Mouse (Mus musculus) liver, embryonic 15.5 days (tissue): ENCODE data around the gene Cdk2ap2. TPM values are rescaled to one million over a fixed set of nuclear protein-coding genes. Genes with fewer than 3 reads are reported as not detected.
"Not testable (repeated sequence)": the region's sequence is repeated elsewhere in the genome, so short reads cannot be mapped to it uniquely, and the experiment has no call there.

ENCODE experiments used
- ATAC-seq: fragments of 200-750 bp; cut with Nextera tagmentation; 2 replicates; pipeline ENCODE4 v1.8.0; 2017; ENCODE audit warnings: moderate number of reproducible peaks, mild to moderate bottlenecking, moderate library complexity; ENCODE audit not compliant: insufficient read depth
- H3K27ac ChIP-seq: fragments of 300-500 bp; sonication (generic); replicated peaks from 2 replicates; pipeline ENCODE4 v1.5.1; 2015; ENCODE audit warnings: mild to moderate bottlenecking, inconsistent platforms
- H3K27me3 ChIP-seq: fragments of 300-500 bp; sonication (generic); 2 replicates; pipeline ENCODE4 v1.6.1; 2015; ENCODE audit warnings: mild to moderate bottlenecking, inconsistent platforms
- H3K36me3 ChIP-seq: fragments of 300-500 bp; sonication (generic); replicated peaks from 2 replicates; pipeline ENCODE4 v1.6.1; 2015; ENCODE audit warnings: moderate library complexity, mild to moderate bottlenecking, inconsistent platforms
- H3K4me1 ChIP-seq: fragments of 300-500 bp; sonication (generic); replicated peaks from 2 replicates; pipeline ENCODE4 v1.6.1; 2015; ENCODE audit warnings: inconsistent platforms
- H3K4me2 ChIP-seq: fragments of 300-500 bp; sonication (generic); 2 replicates; pipeline ENCODE4 v1.6.1; 2015; ENCODE audit warnings: moderate library complexity, mild to moderate bottlenecking, inconsistent platforms
- H3K4me3 ChIP-seq: fragments of 300-500 bp; sonication (generic); replicated peaks from 2 replicates; pipeline ENCODE4 v1.5.1; 2015; ENCODE audit warnings: mild to moderate bottlenecking, inconsistent platforms
- H3K9ac ChIP-seq: fragments of 300-500 bp; sonication (generic); 2 replicates; pipeline ENCODE4 v1.6.1; 2015; ENCODE audit warnings: moderate library complexity, mild to moderate bottlenecking, inconsistent platforms
- H3K9me3 ChIP-seq: fragments of 300-500 bp; sonication (generic); replicated peaks from 2 replicates; pipeline ENCODE4 v1.6.1; 2016; ENCODE audit warnings: inconsistent platforms
- WGBS: fragments of 180-500 bp; shearing (Covaris S2); methylation state at CpG from one replicate; pipeline ENCODE4 v1.1.7; 2015; ENCODE audit warnings: mixed read lengths; ENCODE audit not compliant: insufficient replicate concordance; 5-methylcytosine and 5-hydroxymethylcytosine counted together
- polyA plus RNA-seq: library from polyadenylated mRNA; unstranded; fragments of >200 nt; fragmentation: Nextera tagmentation; extraction: Ambion mirVana; gene quantifications from 2 replicates; pipeline ENCODE4 v1.2.1, GENCODE M21; 2015

Cdk2ap2 gene
- polyA plus RNA-seq: 115 and 127 TPM in 2 replicates

DNA sequence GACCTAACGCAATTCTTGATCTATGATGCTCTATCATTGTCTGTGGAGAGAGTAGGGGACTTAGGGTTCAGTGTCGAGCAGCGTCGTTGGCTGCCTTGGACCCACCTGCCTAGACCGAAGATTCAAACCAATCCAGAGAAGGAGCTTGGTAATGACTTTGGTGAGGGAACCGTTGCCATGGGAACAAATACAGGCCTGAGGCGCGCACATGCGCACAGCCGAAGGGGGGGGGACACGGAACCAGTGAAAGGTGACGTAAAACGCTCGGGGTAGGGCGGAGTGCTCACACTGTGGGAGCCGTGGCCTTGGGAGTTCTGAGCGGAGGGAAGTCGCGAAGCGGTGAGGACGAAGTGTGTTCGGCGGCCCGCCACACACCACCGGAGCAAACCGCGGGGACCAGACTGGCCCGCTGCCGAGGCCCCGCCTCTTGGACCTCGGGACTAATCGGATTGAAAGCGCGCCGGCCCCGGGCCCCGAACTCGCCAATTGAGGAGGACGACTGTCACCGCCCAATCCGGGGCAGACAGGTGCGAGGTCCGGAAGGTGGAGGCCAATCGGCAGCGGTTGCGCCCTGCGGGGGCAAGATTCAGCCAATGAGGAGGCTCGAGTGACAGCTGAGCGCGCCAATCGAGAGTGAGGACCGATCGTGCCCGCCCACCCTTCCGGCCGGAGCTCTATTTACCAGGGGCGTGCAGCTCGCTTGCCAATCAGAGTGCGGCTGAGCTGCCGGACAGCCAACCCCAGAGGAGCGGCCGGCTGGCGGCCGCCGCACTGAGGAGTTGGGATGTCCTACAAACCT lies at the start of gene Cdk2ap2:
Gene Cdk2ap2, plus strand, starts transcription at position 541 of the 799 bp plus-strand sequence.
- peak; percentile 91 for ATAC-seq
- Histone ChIP-seq H3K9ac (peak within 1 kb of the TSS; percentile 74), H3K4me1 (peaks cover 64% of the 10 kb centered on the region), H3K4me2 (peak within 1 kb of the TSS; percentile 93), H3K4me3 (peak within 1 kb of the TSS; percentile 74), H3K27ac (peak within 1 kb of the TSS; percentile 99), H3K36me3 (peaks cover 6% of the 10 kb centered on the region; the same call in 1 of the 2 replicates), H3K9me3 (no peaks in the 10 kb centered on the region), H3K27me3 (peaks cover 25% of the 10 kb centered on the region)
- under 1% methylated on average over 65 of the region's 65 CpGs for WGBS

DNA sequence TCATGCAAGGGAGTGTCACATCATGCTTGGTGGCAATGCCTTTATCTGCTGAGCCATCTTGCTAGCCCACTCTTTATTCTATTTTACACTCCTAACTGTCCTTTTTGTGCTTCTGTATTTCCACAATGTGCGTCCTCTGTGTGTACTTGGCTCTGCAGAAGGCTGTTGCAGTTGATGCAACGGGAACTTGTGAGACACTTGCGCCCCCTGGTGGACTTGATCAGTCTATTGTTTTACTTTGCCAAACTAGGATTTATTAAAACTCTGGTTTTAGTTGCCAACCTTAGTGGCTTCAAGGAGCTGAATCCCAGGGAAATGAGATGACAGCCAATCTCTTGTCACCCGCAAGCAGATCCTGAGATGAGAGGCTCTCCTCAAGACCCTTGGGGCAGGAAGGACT lies 49.1 kb upstream of the Cdk2ap2 start:
- H3K9ac ChIP-seq: no peak overlapping the region
- peaks cover 56% of the 10 kb centered on the region for H3K4me1 ChIP-seq
- no peak overlapping the region for H3K27ac ChIP-seq
- no peaks in the 10 kb centered on the region for H3K36me3 ChIP-seq
- H3K4me3 ChIP-seq: peak overlapping the region; percentile 30; the same call in 1 of the 2 replicates
- ATAC-seq: no peak
- H3K9me3 ChIP-seq: no peaks in the 10 kb centered on the region
- peak overlapping the region; percentile 57; the same call in 1 of the 2 replicates for H3K4me2 ChIP-seq
- 9% methylated on average over 4 of the region's 4 CpGs for WGBS
- no peaks in the 10 kb centered on the region for H3K27me3 ChIP-seq

DNA sequence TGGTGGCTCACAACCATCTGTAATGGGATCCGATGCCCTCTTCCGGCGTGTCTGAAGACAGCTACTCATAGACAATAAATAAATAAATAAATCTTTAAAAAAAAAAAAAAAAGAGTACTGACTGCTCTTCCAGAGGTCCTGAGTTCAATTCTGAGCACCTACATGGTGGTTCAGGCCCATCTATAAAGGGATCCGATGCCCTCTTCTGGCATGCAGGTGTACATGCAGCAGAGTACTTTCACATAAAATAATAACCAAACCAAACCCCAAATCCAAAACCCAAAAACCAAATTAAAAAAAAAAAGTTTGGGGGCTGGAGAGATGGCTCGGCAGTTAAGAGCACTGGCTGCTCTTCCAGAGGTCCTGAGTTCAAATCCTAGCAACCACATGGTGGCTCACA lies 47.9 kb upstream of the Cdk2ap2 start:
- H3K4me3 ChIP-seq, H3K27me3 ChIP-seq, H3K9me3 ChIP-seq, ATAC-seq, H3K4me2 ChIP-seq, H3K27ac ChIP-seq, H3K9ac ChIP-seq, H3K36me3 ChIP-seq: not testable (repeated sequence)
- WGBS: 68% methylated on average over 5 of the region's 5 CpGs
- H3K4me1 ChIP-seq: peaks cover 50% of the 10 kb centered on the region

DNA sequence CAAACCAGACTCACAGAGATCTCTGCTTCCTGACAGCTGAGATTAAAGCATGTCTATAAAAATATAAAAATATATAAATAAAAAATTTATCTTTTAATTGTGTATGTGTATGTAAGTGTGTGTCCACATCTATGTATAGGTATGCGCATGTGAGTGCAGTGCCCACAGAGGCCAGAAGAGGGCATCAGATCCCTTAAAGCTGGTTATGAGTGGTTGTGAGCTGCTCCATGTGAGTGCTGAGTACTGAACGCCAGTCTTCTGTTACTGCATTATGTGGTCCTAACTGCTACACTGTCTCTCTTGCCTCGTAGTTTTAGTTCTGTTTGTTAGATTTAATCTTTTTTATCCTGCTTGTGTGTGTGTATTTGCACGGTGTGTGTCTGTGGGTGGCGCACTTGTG lies 46.0 kb upstream of the Cdk2ap2 start:
- no peak overlapping the region for H3K4me3 ChIP-seq
- no peaks in the 10 kb centered on the region for H3K27me3 ChIP-seq
- H3K9ac ChIP-seq: no peak overlapping the region
- H3K27ac ChIP-seq: no peak overlapping the region
- H3K36me3 ChIP-seq: no peaks in the 10 kb centered on the region
- peaks cover 47% of the 10 kb centered on the region for H3K4me1 ChIP-seq
- ATAC-seq: no peak
- no peaks in the 10 kb centered on the region for H3K9me3 ChIP-seq
- H3K4me2 ChIP-seq: no peak overlapping the region
- 84% methylated on average over 5 of the region's 5 CpGs for WGBS

DNA sequence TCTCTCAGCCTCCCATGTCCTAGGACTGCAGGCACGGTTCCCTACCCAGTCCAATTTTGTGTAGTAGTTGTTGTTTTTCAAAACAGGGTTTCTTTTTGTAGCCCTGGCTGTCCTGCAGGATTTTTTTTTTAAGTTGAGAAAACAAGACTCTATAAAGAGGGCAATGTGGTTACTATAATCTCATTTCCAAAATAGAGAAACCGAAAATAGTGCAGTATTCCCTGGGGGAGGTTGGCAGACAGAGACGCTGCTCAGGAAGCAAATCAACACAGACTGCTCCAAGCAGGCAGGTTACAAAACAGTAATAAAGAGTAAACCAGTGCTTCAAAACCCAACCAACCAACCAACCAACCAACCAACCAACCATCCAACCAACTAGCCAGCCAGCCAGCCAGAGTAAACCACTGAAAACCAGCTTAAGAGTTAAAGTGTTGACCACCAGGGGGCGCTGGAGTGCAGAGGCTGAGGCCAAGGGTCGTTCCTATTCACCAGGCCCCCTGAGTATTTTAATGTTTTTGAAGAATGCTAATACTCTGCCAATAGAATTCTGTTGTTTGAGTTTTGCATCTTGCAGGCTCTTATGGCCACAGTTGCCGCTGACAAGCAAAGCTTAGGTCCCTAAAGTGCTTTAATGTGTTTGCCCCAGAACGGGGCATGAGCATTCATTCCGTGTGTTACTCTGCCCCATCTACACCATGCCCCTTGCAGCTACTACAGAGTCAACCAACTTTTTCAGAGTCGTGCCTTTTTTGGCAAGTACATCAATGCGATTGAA lies 45.1 kb upstream of the Cdk2ap2 start:
- 52% methylated on average over 10 of the region's 10 CpGs for WGBS
- H3K27me3 ChIP-seq: no peaks in the 10 kb centered on the region
- peaks cover 47% of the 10 kb centered on the region for H3K4me1 ChIP-seq
- H3K27ac ChIP-seq: no peak overlapping the region
- no peak for ATAC-seq
- H3K4me3 ChIP-seq: no peak overlapping the region
- no peak overlapping the region for H3K9ac ChIP-seq
- no peaks in the 10 kb centered on the region for H3K9me3 ChIP-seq
- H3K4me2 ChIP-seq: no peak overlapping the region
- H3K36me3 ChIP-seq: no peaks in the 10 kb centered on the region

DNA sequence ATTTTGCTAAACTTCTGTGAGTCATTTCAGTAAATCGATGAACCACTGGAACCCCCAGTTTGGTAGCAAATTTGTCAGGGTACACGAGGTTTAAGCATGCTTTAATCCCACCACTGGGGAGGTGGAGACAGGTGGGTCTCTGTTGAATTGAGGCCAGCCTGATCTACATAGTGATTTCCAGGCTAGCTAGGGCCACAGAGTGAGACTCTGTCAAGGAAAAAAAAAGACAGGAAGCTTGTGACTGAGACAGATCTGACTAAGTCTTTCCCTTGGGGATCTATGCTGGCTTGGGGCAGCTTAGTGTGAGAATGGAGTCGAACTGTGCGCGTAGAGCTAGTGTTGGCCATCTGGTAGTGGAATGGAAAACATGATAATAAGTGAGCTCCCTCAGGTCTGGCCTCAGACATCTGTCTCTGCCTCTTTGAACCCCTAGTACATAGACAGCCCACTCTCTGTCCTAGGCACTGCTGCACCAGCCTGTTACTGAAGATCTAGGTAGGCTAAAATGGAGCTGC lies 44.4 kb upstream of the Cdk2ap2 start:
- H3K4me1 ChIP-seq: peaks cover 47% of the 10 kb centered on the region
- no peak for ATAC-seq
- no peak overlapping the region for H3K4me3 ChIP-seq
- no peaks in the 10 kb centered on the region for H3K36me3 ChIP-seq
- no peak overlapping the region for H3K9ac ChIP-seq
- no peak overlapping the region for H3K27ac ChIP-seq
- H3K27me3 ChIP-seq: no peaks in the 10 kb centered on the region
- no peaks in the 10 kb centered on the region for H3K9me3 ChIP-seq
- WGBS: 61% methylated on average over 5 of the region's 5 CpGs
- H3K4me2 ChIP-seq: no peak overlapping the region

DNA sequence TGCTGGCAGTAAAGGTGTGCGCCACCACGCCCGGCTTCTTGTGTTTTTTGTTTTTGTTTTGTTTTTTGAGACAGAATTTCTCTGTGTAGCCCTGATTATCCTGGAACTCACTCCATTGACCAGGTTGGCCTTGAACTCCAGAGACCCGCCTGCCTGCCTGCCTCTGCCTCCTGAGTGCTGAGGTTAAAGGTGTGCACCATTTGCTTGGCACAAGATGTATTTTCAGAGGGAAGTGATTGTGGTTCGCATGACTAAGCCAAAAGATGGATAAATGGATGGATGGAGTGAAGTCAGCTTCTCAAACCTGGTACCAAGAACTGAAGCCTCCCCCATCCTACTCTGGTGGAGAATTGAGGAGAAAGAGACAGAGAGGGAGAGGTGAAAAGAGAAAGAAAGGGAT lies 42.4 kb upstream of the Cdk2ap2 start:
- no peak for ATAC-seq
- peaks cover 60% of the 10 kb centered on the region for H3K4me1 ChIP-seq

DNA sequence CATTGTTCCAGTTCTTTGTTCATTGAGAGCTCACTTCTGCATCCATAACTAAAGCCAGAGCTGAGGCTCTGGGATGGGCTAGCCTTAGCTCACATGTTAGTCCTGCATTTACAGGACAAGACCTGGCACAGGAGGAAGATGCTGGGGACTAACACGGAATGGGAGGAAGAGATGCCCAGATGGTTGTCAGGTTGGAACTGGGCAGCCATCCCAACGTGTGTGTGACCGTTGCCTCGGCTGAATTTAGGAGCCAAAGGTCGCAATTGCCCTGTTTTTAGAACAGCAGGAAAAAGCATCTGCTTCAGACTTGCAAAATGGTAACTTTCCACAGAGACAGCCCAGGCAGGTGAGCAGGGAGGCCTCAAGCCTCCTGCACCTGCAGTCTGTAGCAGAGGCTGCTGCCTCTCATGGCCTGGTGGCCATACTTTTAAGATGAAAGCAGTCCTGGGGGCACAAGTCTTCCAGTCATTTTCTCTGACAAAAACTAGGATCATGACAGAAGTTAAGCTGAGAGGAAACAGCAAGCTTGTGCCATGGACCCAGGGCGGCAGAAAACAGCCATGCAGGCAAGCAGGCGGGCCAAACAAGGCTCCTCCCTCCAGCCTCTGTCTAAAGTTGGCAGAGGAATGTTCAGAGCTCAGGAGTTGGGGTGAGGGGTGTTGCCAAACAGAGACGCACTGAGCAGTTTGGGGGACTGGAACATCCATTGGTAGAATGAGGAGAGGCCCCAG lies 41.6 kb upstream of the Cdk2ap2 start:
- no peaks in the 10 kb centered on the region for H3K36me3 ChIP-seq
- H3K4me2 ChIP-seq: no peak overlapping the region
- no peak overlapping the region for H3K9ac ChIP-seq
- peaks cover 67% of the 10 kb centered on the region for H3K4me1 ChIP-seq
- H3K27me3 ChIP-seq: no peaks in the 10 kb centered on the region
- ATAC-seq: no peak
- H3K9me3 ChIP-seq: no peaks in the 10 kb centered on the region
- H3K27ac ChIP-seq: 0 out of 2 replicates have a peak overlapping the region, but pooled peaks have one; percentile 91
- H3K4me3 ChIP-seq: no peak overlapping the region
- WGBS: 64% methylated on average over 8 of the region's 8 CpGs

More for the DNA sequence above, 42.4 kb upstream of the Cdk2ap2 start:
- Histone ChIP-seq H3K9ac (no peak overlapping the region), H3K36me3 (no peaks in the 10 kb centered on the region), H3K27me3 (no peaks in the 10 kb centered on the region), H3K27ac (no peak overlapping the region), H3K4me2 (no peak overlapping the region), H3K4me3 (no peak overlapping the region), H3K9me3 (no peaks in the 10 kb centered on the region)
- WGBS: 76% methylated on average over 5 of the region's 5 CpGs

DNA sequence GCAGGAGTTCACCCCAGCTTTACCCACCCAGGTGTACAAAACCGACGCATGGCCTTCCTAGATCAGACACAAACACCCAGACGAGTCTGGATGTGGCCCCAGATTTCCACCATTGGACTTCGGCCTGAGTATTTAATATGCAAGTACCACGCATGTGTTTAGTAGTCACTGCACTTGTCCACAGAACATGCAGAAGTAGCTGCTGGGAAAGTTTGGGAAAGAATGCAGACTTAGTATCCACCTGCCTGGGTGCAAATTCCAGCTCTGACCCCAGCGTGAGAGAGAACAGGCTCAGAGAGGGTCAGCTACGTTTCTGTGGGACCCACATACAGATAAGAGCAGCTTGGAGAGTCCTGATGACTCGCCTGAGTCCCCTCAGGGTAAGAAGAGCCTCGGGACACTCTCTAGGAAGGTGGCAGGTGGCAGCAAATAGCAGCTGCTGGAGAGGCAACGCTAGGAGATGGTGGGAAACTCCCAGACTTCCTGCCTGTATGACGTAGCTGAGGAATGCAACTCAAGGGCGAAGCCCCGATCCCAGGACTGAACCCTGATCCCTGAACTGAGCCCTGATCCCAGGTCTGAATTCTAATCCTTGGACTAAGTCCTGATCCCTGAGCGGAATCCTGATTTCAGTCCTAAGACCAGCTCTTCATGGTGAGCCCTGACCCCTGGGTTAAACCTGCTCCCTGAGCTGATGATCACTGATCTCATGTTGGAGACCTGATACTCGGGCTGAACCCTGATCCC lies 40.9 kb upstream of the Cdk2ap2 start:
- WGBS: 49% methylated on average over 15 of the region's 15 CpGs
- no peak overlapping the region for H3K9ac ChIP-seq
- no peaks in the 10 kb centered on the region for H3K36me3 ChIP-seq
- no peaks in the 10 kb centered on the region for H3K9me3 ChIP-seq
- no peak overlapping the region for H3K4me2 ChIP-seq
- peak overlapping the region; percentile 91 for H3K27ac ChIP-seq
- no peaks in the 10 kb centered on the region for H3K27me3 ChIP-seq
- H3K4me3 ChIP-seq: no peak overlapping the region
- peaks cover 74% of the 10 kb centered on the region for H3K4me1 ChIP-seq
- ATAC-seq: no peak

DNA sequence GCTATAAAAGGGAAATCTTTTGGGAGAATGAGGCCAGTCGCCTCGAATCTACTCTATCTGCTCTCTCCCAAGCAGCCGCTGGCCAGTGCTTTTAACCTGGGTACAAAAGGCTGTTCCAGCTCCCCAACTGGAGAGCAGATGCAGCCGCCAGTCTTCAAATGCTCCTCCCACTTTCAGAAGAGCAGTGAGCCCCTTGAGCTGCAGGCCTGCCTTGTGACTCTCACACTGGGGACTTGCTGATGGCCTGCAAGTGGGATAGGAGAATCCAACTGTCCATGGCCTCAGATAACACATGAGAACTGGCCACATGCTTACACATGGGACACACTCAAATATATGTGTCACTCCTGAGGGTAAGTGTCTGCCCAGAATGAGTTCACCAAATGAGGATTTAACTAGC lies 40.3 kb upstream of the Cdk2ap2 start:
- Histone ChIP-seq H3K4me1 (peaks cover 74% of the 10 kb centered on the region), H3K27ac (peak overlapping the region; percentile 91), H3K4me3 (no peak overlapping the region), H3K9me3 (no peaks in the 10 kb centered on the region), H3K9ac (no peak overlapping the region), H3K27me3 (no peaks in the 10 kb centered on the region), H3K36me3 (no peaks in the 10 kb centered on the region), H3K4me2 (no peak overlapping the region)
- no peak for ATAC-seq
- 49% methylated on average over 4 of the region's 4 CpGs for WGBS
